Mouse (Mus musculus): Measurements from ENCODE around the gene Olfr341. TPM values are rescaled to one million over a fixed set of nuclear protein-coding genes. Genes with fewer than 3 reads are reported as not detected.

Gene Olfr341
- total RNA-seq (2021): not detected
- long read RNA-seq, experiment 1: 0 reads
- long read RNA-seq, experiment 2: 0 reads

- no peak for DNase-seq
These were observed at the start of gene Olfr341 for GRCm38 (mm10) chr2:36482368-36482767. Gene Olfr341, minus strand, starts transcription at chr2:36482468.

DNA sequence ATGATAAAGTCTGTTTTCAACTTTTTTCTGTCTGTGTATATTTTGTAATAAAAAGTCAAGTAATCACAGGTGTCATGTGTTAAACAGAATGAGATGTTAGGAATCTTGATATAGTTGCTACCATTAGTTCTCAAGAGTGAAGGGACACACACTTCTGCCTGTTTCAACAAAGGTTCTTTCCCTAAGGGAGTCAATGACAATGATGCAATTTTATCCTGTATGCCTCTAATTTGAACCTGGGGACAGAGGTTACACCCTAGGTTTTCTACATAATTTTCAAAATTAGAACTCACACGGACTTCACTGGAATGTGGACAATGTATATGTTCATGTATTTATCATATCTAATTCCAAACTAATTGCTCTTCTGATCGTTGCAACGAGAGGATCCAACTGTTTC is 42.4 kb upstream of the Olfr341 start, which contains the start of gene Olfr342:
Gene Olfr342, plus strand, starts transcription at position 301 of the 400 bp plus-strand sequence.
- DNase-seq: no peak

DNA sequence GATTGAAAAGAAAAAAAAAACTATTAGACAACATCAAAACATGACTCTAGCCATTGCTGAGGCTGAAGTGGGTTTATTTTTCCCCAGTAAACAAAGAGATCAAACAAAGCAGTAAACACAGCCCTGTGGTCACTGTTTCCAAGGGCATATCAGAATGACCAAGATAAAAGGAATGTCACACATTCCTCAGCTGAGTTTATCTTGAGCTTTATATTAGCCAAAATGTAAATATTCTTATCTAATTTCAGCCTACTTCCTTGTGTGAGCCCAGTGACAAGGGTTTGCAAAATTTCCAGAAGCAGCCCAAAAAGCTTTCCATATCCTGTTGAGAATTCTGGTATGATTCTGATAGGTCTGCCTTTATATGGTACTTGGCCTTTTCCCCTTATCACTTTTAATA is 8.6 kb downstream of the Olfr341 start:
- no peak for DNase-seq

- no peak for DNase-seq
These were observed 30.0 kb downstream of the Olfr341 start, which contains the start of gene Olfr340 for GRCm38 (mm10) chr2:36452287-36452686. Gene Olfr340, plus strand, starts transcription at chr2:36452587.

Other genes with a start within 250 kb of the Olfr341 start
- gene Olfr338, start 108.9 kb downstream of the Olfr341 start, total RNA-seq (2021): not detected
- not detected for gene Olfr339, start 63.5 kb downstream of the Olfr341 start, total RNA-seq (2021)
- gene Olfr340, start 29.9 kb downstream of the Olfr341 start, total RNA-seq (2021): not detected
- not detected for gene Olfr342, start 42.5 kb upstream of the Olfr341 start, total RNA-seq (2021)
- not detected for gene Olfr344, start 84.2 kb upstream of the Olfr341 start, total RNA-seq (2021)
- not detected for gene Olfr345, start 157.6 kb upstream of the Olfr341 start, total RNA-seq (2021)
- not detected for gene Olfr346, start 203.3 kb upstream of the Olfr341 start, total RNA-seq (2021)
- gene Olfr347, start 249.4 kb upstream of the Olfr341 start, total RNA-seq (2021): not detected